Mouse (Mus musculus): ENCODE results near the gene Mettl7b.

The Mettl7b gene

DNA sequence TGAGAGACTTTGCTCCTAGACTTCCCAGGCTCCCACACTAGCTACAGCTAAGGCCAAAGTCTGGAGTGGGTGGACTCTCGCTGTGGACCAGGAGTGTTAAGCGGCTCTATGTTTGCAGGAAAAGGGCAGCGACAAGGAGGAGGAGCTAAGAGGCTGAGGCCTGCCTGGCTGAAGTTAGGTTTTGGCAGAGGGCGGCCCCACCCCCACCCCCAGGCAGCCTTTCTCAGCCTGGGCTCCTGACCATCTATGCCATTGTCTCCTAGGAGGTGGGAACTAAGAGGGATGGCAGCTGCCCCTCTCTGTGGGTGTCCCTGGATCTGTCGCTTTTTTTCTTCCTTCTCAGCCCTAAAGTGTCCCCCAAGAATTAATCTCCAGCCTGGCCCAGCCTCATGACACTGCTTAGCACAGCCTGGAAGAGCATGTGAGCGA lies 41.6 kb downstream of the Mettl7b start:
- DNase-seq (ENCODE audit: low spot score) = no peak

DNA sequence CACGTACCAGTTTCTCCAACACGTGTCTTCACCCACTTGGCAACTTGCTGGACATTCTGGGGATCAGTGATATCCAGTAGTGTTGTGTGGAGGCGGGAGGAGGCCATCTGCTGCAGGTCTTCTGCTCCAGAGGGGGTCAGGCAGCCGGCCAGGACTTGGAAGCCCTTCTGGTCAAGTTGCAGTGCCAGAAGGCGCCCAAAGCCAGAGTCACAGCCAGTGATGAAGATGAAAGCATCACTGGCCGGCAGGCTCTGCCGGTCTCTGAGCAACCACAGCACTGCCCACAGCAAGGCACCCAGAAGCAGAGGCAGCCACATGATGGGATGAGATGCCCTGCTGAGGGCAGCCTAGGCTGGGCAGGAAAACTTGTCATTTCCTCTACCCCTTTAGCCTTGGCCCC lies 42.5 kb downstream of the Mettl7b start:
- DNase-seq (ENCODE audit: low spot score) = no peak

DNA sequence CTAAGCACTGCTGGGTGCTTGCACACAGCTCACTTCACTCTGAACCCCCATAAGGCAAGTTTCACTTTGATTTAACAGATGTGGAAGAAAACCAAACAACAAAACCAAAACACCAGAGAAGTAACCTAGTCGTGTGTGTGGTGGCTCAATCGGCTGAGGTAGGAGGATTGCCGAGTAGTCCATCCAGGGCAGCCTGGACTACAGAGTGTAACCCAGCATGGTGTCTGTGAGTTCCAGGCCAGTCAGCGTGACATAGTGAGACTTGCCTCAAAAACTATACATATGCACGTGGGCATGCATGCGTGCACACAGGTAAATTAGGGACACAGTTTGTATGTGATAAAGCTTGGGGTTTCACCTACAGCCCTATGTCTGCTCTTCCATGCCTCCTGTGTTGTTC lies 43.4 kb downstream of the Mettl7b start:
- DNase-seq (ENCODE audit: low spot score) = no peak

DNA sequence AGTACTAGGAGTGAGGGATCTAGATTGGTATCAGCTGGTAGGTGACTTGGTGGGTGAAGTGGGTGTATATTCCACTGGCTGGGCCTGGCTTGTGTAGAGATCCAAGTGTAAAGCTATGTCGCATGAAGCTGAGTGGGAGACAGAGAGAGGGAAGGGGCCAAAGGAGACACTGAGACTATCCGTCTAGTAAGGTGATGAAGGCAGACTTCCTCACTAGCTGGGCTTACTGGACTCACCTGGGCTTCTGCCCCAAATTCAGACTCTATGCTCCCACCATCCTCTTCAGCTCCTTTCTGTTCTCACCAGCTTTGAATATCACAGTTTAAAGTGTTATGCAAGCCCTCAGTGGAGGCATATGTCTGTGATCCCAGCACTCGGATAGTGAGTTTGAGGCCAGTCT lies 44.1 kb downstream of the Mettl7b start:
- no peak for DNase-seq (ENCODE audit: low spot score)

- no peak for DNase-seq (ENCODE audit: low spot score)
Observed at GRCm38 (mm10) chr10:128915550-128915949, 45.2 kb downstream of the Mettl7b start.

- no peak for DNase-seq (ENCODE audit: low spot score)
Observed at GRCm38 (mm10) chr10:128913696-128914095, 47.1 kb downstream of the Mettl7b start.

DNA sequence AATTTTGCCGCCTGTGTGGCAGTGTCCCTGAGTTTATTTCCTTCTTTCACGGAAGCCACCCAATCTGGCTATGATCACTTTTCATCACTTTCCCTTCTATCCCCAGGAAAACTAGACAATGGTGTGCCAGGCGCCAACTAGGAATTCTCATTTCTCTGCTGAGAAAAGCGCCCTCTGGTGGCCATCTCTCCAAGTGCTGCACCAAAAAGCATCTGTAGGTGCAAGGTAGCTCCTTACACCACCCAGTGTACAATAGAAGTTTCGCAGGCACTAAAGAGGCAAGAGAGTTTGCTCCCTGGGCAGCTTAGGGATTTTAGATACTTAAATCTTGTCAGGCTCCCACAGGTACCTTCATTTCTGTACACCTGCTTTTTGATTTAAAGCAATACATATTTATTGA lies 47.6 kb downstream of the Mettl7b start:
- peak; percentile 65 for DNase-seq (ENCODE audit: low spot score)

DNA sequence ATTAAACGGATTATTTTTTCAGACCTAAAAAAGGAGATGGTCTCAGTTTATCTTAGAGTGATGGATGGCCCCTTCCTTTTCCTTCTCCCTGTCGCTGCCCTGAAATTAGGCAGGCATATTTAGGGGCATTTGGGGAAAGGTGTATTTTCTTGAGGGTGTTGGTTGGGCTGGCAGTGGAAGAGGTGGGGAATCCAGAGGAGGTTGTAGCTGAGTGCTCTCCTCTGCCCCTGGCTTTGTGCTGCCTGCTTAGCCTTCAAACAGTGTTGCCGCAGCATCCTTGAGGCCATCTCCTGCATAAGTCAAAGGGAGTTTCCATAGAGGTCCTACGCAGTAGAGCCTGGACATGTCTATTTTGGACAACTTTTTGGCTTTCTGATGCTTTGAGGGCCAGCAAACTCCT lies 48.0 kb downstream of the Mettl7b start:
- no peak for DNase-seq (ENCODE audit: low spot score)

GRCm38 (mm10) chr10:128912268-128912667 lies 48.5 kb downstream of the Mettl7b start:
- DNase-seq (ENCODE audit: low spot score) = no peak

- no peak for DNase-seq (ENCODE audit: low spot score)
Observed at GRCm38 (mm10) chr10:128911430-128911829, 49.4 kb downstream of the Mettl7b start.

GRCm38 (mm10) chr10:128910066-128910841 lies 50.5 kb downstream of the Mettl7b start:
- DNase-seq (ENCODE audit: low spot score) = peak; percentile 55

- peak; percentile 89 for DNase-seq (ENCODE audit: low spot score)
Observed at GRCm38 (mm10) chr10:128909567-128910028, 51.2 kb downstream of the Mettl7b start.

DNA sequence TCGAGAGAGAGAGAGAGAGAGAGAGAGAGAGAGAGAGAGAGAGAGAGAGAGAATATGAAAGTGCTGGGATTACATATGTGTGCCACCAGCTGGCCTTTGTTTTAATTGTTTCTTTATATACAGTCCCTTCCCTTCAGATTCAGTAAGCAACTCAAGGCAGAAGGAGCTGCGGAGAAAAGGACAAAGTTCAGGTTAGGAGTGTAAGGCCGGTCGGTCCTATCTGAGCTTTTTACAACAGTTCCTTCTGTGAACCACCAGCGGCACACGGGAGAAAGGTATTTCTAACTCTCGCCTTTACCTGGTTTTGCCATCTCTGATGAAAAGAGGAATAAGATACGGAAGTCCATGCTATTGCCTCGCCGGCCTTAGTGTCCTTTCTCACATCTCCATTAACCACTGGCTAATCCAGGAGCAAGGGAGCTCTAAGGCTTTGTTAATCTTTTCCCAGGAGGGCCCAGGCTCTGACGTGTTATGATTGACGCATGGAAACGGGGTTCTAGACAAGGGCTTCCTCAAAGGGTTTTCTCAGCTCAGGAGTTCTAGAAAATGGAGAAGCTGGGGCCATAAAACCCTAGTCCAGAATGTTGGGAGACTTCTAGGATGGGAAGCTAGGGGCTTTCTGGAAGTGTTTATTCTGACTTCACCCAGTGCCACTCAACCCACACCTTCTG lies 51.9 kb downstream of the Mettl7b start:
- no peak for DNase-seq (ENCODE audit: low spot score)

All from ovary, adult 18-20 months (tissue).